Mouse (Mus musculus) spleen, adult 18-20 months (tissue): ENCODE measurements around the gene Kmt2a.

Experiments used
- DNase-seq, 2 experiments: peaks; one replicate each; pipeline ENCODE4 v3.0.0; 2022; ENCODE audit warnings: mixed read lengths in 2 of 2

Kmt2a gene

GRCm38 (mm10) chr9:44879694-44880271 lies 1.3 kb downstream of the Kmt2a start:
- DNase-seq = peak; percentile 15 to 41

GRCm38 (mm10) chr9:44878776-44879500 lies 2.2 kb downstream of the Kmt2a start:
- DNase-seq = peak in 1 of 2 experiments; percentile 13

GRCm38 (mm10) chr9:44877686-44878085 lies 3.4 kb downstream of the Kmt2a start:
- no peak for DNase-seq

- no peak for DNase-seq
Measured at GRCm38 (mm10) chr9:44875476-44875875, 5.6 kb downstream of the Kmt2a start.

GRCm38 (mm10) chr9:44874198-44874597 lies 6.9 kb downstream of the Kmt2a start:
- DNase-seq = no peak

GRCm38 (mm10) chr9:44873665-44874064 lies 7.4 kb downstream of the Kmt2a start:
- DNase-seq = no peak

- DNase-seq = no peak
Measured at GRCm38 (mm10) chr9:44868336-44869094, 12.6 kb downstream of the Kmt2a start.

- DNase-seq = no peak
Measured at GRCm38 (mm10) chr9:44867664-44868063, 13.4 kb downstream of the Kmt2a start.

- peak; percentile 15 to 21 for DNase-seq
Measured at GRCm38 (mm10) chr9:44866501-44867240, 14.4 kb downstream of the Kmt2a start.

- no peak for DNase-seq
Measured at GRCm38 (mm10) chr9:44861121-44861520, 20.0 kb downstream of the Kmt2a start.

GRCm38 (mm10) chr9:44858657-44859056 lies 22.4 kb downstream of the Kmt2a start:
- DNase-seq = no peak

GRCm38 (mm10) chr9:44857405-44857992 lies 23.6 kb downstream of the Kmt2a start:
- DNase-seq = no peak

- DNase-seq = no peak
Measured at GRCm38 (mm10) chr9:44855153-44855552, 25.9 kb downstream of the Kmt2a start.

- DNase-seq = no peak
Measured at GRCm38 (mm10) chr9:44847446-44847845, 33.6 kb downstream of the Kmt2a start.

GRCm38 (mm10) chr9:44841241-44841640 lies 39.9 kb downstream of the Kmt2a start:
- DNase-seq = peak in 1 of 2 experiments; percentile 24

GRCm38 (mm10) chr9:44836439-44836838 lies 44.7 kb downstream of the Kmt2a start:
- peak; percentile 35 to 65 for DNase-seq

GRCm38 (mm10) chr9:44832356-44832755 lies 48.7 kb downstream of the Kmt2a start:
- no peak for DNase-seq

- no peak for DNase-seq
Measured at GRCm38 (mm10) chr9:44830506-44830905, 50.6 kb downstream of the Kmt2a start.

- DNase-seq = no peak
Measured at GRCm38 (mm10) chr9:44828944-44829343, 52.2 kb downstream of the Kmt2a start.

GRCm38 (mm10) chr9:44826660-44827059 lies 54.4 kb downstream of the Kmt2a start:
- DNase-seq = no peak

GRCm38 (mm10) chr9:44819920-44820827 lies 60.9 kb downstream of the Kmt2a start:
- DNase-seq = no peak

GRCm38 (mm10) chr9:44817522-44817921 lies 63.6 kb downstream of the Kmt2a start:
- DNase-seq = no peak
